Mouse (Mus musculus): Measurements from ENCODE around the gene Gm10642.

- TF ChIP-seq ETS1 (conservative IDR thresholded peaks at IDR 0.05; ENCODE audit: low read depth, low read length) (no peak), MXI1 (IDR thresholded peaks at IDR 0.05; ENCODE audit: low read depth, low read length) (no peak), CTCF (conservative IDR thresholded peaks at IDR 0.05 in 1 of 2, IDR thresholded peaks at IDR 0.05 in 1 of 2; ENCODE audit: low read depth in 2 of 2, low read length in 2 of 2) (0 out of 4 replicates have a peak, but pooled peaks of 1 of the 2 experiments have one; percentile 2), USF2 (conservative IDR thresholded peaks at IDR 0.05; ENCODE audit: low read depth, low read length) (no peak), RCOR1 (conservative IDR thresholded peaks at IDR 0.05; ENCODE audit: low read depth, low read length) (no peak), POLR2A (IDR thresholded peaks at IDR 0.05; ENCODE audit: low read depth, low read length) (no peak), EP300 (IDR thresholded peaks at IDR 0.05; ENCODE audit: low read length) (no peak), GABPA (IDR thresholded peaks at IDR 0.05; ENCODE audit: insufficient replicate concordance, low read depth, low read length) (no peak), MEF2A (IDR thresholded peaks at IDR 0.05; ENCODE audit: borderline replicate concordance, low read depth, low read length) (no peak), TCF12 (IDR thresholded peaks at IDR 0.05; ENCODE audit: low read depth, low read length) (no peak), PAX5 (IDR thresholded peaks at IDR 0.05; ENCODE audit: low read length) (no peak)
These were observed 5.1 kb upstream of the Gm10642 start for GRCm38 (mm10) chr9:70650994-70651393.
